Mouse (Mus musculus): ENCODE results near the gene Rbfox3.

- TF ChIP-seq POLR2A (IDR thresholded peaks at IDR 0.05; ENCODE audit: borderline replicate concordance, low read depth, low read length) (no peak), CTCF (IDR thresholded peaks at IDR 0.05; ENCODE audit: low read depth, low read length) (no peak)
Measured at GRCm38 (mm10) chr11:118481751-118482150, 429.6 kb downstream of the Rbfox3 start.

Measured in bone marrow macrophage, adult 2 months (primary cell).